Mouse (Mus musculus) bone marrow macrophage, adult 2 months (primary cell): ENCODE measurements around the gene Pigq. TPM values are rescaled to one million over a fixed set of nuclear protein-coding genes. Genes with fewer than 3 reads are reported as not detected.

Experiments used
- H3K27ac ChIP-seq: 2 replicates; pipeline ENCODE4 v1.5.1; 2012; ENCODE audit warnings: low read depth, low read length; ENCODE audit not compliant: insufficient read depth
- H3K4me1 ChIP-seq: 2 replicates; pipeline ENCODE4 v1.6.1; 2012; ENCODE audit warnings: low read length; ENCODE audit not compliant: control insufficient read depth, insufficient read depth
- H3K4me3 ChIP-seq: 2 replicates; pipeline ENCODE4 v1.5.1; 2012; ENCODE audit warnings: mild to moderate bottlenecking, low read length, moderate library complexity; ENCODE audit not compliant: insufficient read depth
- CTCF ChIP-seq: IDR thresholded peaks from 2 replicates; pipeline ENCODE4 v1.5.1; 2012; ENCODE audit warnings: low read depth, mild to moderate bottlenecking, low read length, moderate library complexity
- POLR2A ChIP-seq: IDR thresholded peaks from 2 replicates; pipeline ENCODE4 v1.6.1; 2012; ENCODE audit warnings: mild to moderate bottlenecking, low read depth, low read length, borderline replicate concordance
- polyA plus RNA-seq: library from polyadenylated mRNA; stranded (reverse); fragments of >200 nt; gene quantifications from 2 replicates; pipeline ENCODE4 v1.2.4, GENCODE M21; 2012; ENCODE audit not compliant: missing spikeins, insufficient read depth, insufficient read length

Gene Pigq
- polyA plus RNA-seq, 1 experiment, result 51.1 TPM

GRCm38 (mm10) chr17:25979829-25980738 is 35.3 kb upstream of the Pigq start:
- H3K4me1 ChIP-seq, result peaks cover 32% of the 10 kb centered on the region
- TF ChIP-seq CTCF (no peak), POLR2A (no peak)
- no peak overlapping the region for H3K27ac ChIP-seq
- H3K4me3 ChIP-seq, result no peak overlapping the region

- no peak overlapping the region for H3K4me3 ChIP-seq
- H3K4me1 ChIP-seq, result peaks cover 22% of the 10 kb centered on the region
- H3K27ac ChIP-seq, result no peak overlapping the region
- no peak for TF ChIP-seq POLR2A
Measured at GRCm38 (mm10) chr17:25970954-25971707, 26.4 kb upstream of the Pigq start.

- H3K4me3 ChIP-seq, result no peak overlapping the region
- peaks cover 22% of the 10 kb centered on the region for H3K4me1 ChIP-seq
- TF ChIP-seq POLR2A (no peak), CTCF (no peak)
- no peak overlapping the region for H3K27ac ChIP-seq
Measured at GRCm38 (mm10) chr17:25970448-25970847, 25.7 kb upstream of the Pigq start.

GRCm38 (mm10) chr17:25968176-25968575 is 23.4 kb upstream of the Pigq start:
- no peak for TF ChIP-seq CTCF
- TF ChIP-seq POLR2A, result no peak
- Histone ChIP-seq H3K4me3 (no peak overlapping the region), H3K4me1 (peaks cover 22% of the 10 kb centered on the region), H3K27ac (no peak overlapping the region)

GRCm38 (mm10) chr17:25967652-25968051 is 22.9 kb upstream of the Pigq start:
- Histone ChIP-seq H3K4me3 (no peak overlapping the region), H3K4me1 (peaks cover 22% of the 10 kb centered on the region), H3K27ac (no peak overlapping the region)
- TF ChIP-seq POLR2A (no peak), CTCF (no peak)

- peaks cover 4% of the 10 kb centered on the region for H3K4me1 ChIP-seq
- H3K27ac ChIP-seq, result no peak overlapping the region
- TF ChIP-seq POLR2A (no peak), CTCF (no peak)
- H3K4me3 ChIP-seq, result no peak overlapping the region
Measured at GRCm38 (mm10) chr17:25964271-25964670, 19.5 kb upstream of the Pigq start.

GRCm38 (mm10) chr17:25962413-25962905 is 17.7 kb upstream of the Pigq start:
- TF ChIP-seq CTCF, result no peak
- no peak for TF ChIP-seq POLR2A
- H3K27ac ChIP-seq, result no peak overlapping the region
- no peak overlapping the region for H3K4me3 ChIP-seq
- H3K4me1 ChIP-seq, result no peaks in the 10 kb centered on the region

- no peaks in the 10 kb centered on the region for H3K4me1 ChIP-seq
- no peak overlapping the region for H3K27ac ChIP-seq
- TF ChIP-seq POLR2A, result no peak
- TF ChIP-seq CTCF, result no peak
- H3K4me3 ChIP-seq, result no peak overlapping the region
Measured at GRCm38 (mm10) chr17:25961566-25961965, 16.8 kb upstream of the Pigq start.

GRCm38 (mm10) chr17:25959630-25960467 is 15.1 kb upstream of the Pigq start:
- Histone ChIP-seq H3K4me3 (no peak overlapping the region), H3K4me1 (no peaks in the 10 kb centered on the region), H3K27ac (no peak overlapping the region)
- TF ChIP-seq CTCF, result no peak
- TF ChIP-seq POLR2A, result no peak
